Mouse (Mus musculus): ENCODE results near the gene Tns1. TPM values are rescaled to one million over a fixed set of nuclear protein-coding genes. Genes with fewer than 3 reads are reported as not detected.

The Tns1 gene
- polyA plus RNA-seq (2015; fragmentation: Nextera tagmentation; extraction: Ambion mirVana), result 31.9 and 33.4 TPM in 2 replicates

DNA sequence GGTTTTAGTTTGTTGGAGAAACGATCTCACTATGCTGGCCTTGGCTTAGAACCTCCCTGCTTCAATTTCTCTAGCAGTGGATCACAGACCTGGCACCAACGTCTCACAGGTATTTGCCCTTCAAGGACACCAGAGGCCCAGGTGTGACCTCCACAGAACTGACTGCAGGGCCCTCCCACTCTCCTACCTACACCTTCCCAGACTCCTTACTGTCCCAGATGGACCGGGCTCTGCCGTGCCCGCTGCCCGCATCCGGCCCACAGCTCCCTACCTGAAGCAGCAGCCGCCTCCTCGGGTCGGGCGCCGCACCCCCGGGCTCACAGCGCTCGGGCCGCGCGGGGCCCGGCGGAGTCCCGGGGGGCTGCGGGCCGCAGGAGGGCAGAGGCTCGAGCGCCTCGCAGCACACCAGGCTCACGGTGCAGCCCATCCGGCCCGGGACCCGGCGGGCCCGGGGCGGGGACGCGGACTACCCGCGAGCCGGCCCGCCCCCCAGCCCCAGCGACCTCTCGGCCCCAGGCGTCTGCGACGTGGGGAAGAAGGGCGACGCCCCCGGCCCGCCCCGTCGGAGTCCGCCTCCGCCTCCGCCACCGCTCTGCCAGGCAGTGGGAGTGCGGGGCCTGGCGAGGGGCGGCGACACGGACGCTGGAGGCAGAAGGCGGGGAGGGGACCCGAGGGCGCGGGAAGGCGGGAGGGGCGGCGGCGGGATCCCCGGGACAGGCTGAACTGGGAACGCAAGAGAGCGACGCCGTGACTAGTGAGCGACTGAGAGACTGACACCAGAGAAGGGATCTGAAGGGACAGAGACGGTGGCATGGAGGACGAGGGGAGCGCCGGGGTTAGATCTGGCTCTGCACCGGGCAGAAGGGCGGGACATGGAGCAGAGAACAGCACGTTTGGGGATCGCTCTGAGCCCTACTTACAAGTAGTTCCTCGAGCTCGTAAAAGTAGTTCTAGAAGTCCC is at the start of gene Tns1:
Gene Tns1 (minus strand): TSS at position 429 of the 961 bp plus-strand sequence.

DNA sequence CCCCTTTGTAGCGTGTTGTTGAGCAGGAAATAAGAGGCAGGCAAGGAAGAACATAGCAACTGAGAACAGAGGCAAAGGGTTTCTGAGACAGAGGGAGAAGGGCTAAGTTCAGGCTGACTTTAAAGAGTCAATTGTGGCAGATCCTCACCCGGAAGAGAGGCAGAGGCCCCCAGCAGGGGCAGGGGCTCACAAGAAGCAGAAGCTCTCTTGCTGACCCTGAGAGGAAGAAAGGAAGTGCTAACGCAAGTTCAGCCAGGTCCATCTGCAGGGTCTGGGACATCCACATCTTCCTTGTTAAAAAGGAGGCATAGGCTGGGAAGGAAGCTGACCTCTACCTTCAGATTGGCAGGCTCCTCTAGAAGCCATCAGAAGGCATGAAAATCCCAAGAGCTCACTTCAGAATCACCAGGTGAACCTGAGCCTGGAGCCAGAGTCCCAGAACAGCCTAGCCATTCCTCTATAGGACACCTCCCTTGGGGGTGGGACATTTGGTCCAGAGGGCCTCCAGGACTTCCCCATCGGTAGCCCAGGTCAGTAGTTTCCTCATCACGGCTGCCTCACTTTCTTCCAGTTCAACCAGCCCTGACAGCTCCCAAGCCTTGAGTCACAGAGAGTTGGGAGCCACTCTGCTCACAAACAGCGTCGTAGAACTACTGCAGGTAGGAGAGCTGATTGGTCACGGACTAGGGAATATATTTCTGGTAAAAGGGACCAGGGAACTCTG is 29.4 kb upstream of the Tns1 start, which contains the start of gene Cxcr2:
Gene Cxcr2 (plus strand): TSS at position 529 of the 724 bp plus-strand sequence.

GRCm38 (mm10) chr1:74124991-74125552 is 823 bp upstream of the Tns1 start, which contains the start of gene Rufy4:
Rufy4 (plus strand) TSS chr1:74125541.

Other genes starting within 250 kb of the Tns1 start
- gene Rufy4, start 1.1 kb upstream of the Tns1 start, polyA plus RNA-seq (2015; fragmentation: Nextera tagmentation; extraction: Ambion mirVana), result 0.13 and 0.34 TPM in 2 replicates
- gene Cxcr2, start 29.5 kb upstream of the Tns1 start, polyA plus RNA-seq (2015; fragmentation: Nextera tagmentation; extraction: Ambion mirVana), result 19.3 and 24.9 TPM in 2 replicates
- gene Cxcr1, start 70.2 kb upstream of the Tns1 start, polyA plus RNA-seq (2015; fragmentation: Nextera tagmentation; extraction: Ambion mirVana), result not detected in 2 replicates
- 317 and 369 TPM in 2 replicates for gene Arpc2, start 111.6 kb upstream of the Tns1 start, polyA plus RNA-seq (2015; fragmentation: Nextera tagmentation; extraction: Ambion mirVana)
- 0.16 and 0.34 TPM in 2 replicates for gene Gpbar1, start 154.1 kb upstream of the Tns1 start, polyA plus RNA-seq (2015; fragmentation: Nextera tagmentation; extraction: Ambion mirVana)
- gene Aamp, start 160.3 kb upstream of the Tns1 start, polyA plus RNA-seq (2015; fragmentation: Nextera tagmentation; extraction: Ambion mirVana), result 94.4 and 109 TPM in 2 replicates
- gene Pnkd, start 160.5 kb upstream of the Tns1 start, polyA plus RNA-seq (2015; fragmentation: Nextera tagmentation; extraction: Ambion mirVana), result 40.9 and 42.6 TPM in 2 replicates
- gene Tmbim1, start 181.2 kb upstream of the Tns1 start, polyA plus RNA-seq (2015; fragmentation: Nextera tagmentation; extraction: Ambion mirVana), result 20.2 and 21.1 TPM in 2 replicates
- 0.16 and 0.20 TPM in 2 replicates for gene Catip, start 237.7 kb upstream of the Tns1 start, polyA plus RNA-seq (2015; fragmentation: Nextera tagmentation; extraction: Ambion mirVana)